Comparison of ENCODE assay signal across 17 mouse cellular contexts in genomic region chr8:122987255-122987654, GRCm38 (mm10). TPM values are rescaled to one million over a fixed set of nuclear protein-coding genes. Genes with fewer than 3 reads are reported as not detected.
DNase-seq lines count a peak whose midpoint lies in the region; ATAC-seq and TF ChIP-seq lines count a peak whose summit lies in the region.
"Had no signal": no experiment of that assay in that cellular context is flagged by ENCODE, and none has a peak within 500 bp of the region (broad histone marks: within the 10 kb centered on the region; RNA-seq: fewer than 3 reads in every experiment).

No protein-coding gene starts in this region.

- WGBS in midbrain, postnatal 0 days, result 50% methylated on average over 2 of the region's 2 CpGs
- 71% methylated on average over 2 of the region's 2 CpGs for WGBS in midbrain, embryonic 10.5 days
- 38% methylated on average over 2 of the region's 2 CpGs for WGBS in intestine, embryonic 16.5 days

- H3K9me3 ChIP-seq in midbrain, postnatal 0 days (ENCODE audit: low read length), result no peaks in the 10 kb centered on the region
- no peaks in the 10 kb centered on the region for H3K9me3 ChIP-seq in midbrain, embryonic 10.5 days (replicated peaks)
- H3K9me3 ChIP-seq in intestine, embryonic 16.5 days (ENCODE audit: control insufficient read depth, low read length), result no peaks in the 10 kb centered on the region
- H3K9me3 ChIP-seq: forebrain, embryonic 13.5 days; heart, embryonic 10.5 days; limb, embryonic 10.5 days had no signal

- H3K27me3 ChIP-seq in midbrain, postnatal 0 days (ENCODE audit: insufficient read depth, low read length), result no peaks in the 10 kb centered on the region
- no peaks in the 10 kb centered on the region for H3K27me3 ChIP-seq in midbrain, embryonic 10.5 days (ENCODE audit: low read depth, poor library complexity, severe bottlenecking)
- no peaks in the 10 kb centered on the region for H3K27me3 ChIP-seq in intestine, embryonic 16.5 days (replicated peaks; ENCODE audit: control insufficient read depth, insufficient read depth, low read length)
- H3K27me3 ChIP-seq: forebrain, embryonic 13.5 days had no signal

- no peaks in the 10 kb centered on the region for H3K36me3 ChIP-seq in midbrain, postnatal 0 days (ENCODE audit: insufficient read depth, low read length)
- no peaks in the 10 kb centered on the region for H3K36me3 ChIP-seq in midbrain, embryonic 10.5 days
- no peaks in the 10 kb centered on the region for H3K36me3 ChIP-seq in intestine, embryonic 16.5 days (ENCODE audit: control insufficient read depth, insufficient read depth, low read length)
- H3K36me3 ChIP-seq: heart, embryonic 10.5 days; limb, embryonic 10.5 days had no signal

- no peak overlapping the region; the same call in 1 of the 2 replicates for H3K27ac ChIP-seq in midbrain, postnatal 0 days (ENCODE audit: low read depth, low read length)
- H3K27ac ChIP-seq in midbrain, embryonic 10.5 days (replicated peaks), result no peak overlapping the region
- peak overlapping the region; percentile 52 for H3K27ac ChIP-seq in intestine, embryonic 16.5 days (ENCODE audit: low read length)
- H3K27ac ChIP-seq: forebrain, embryonic 13.5 days; heart, embryonic 10.5 days; kidney, postnatal 0 days; limb, embryonic 10.5 days; liver, embryonic 14.5 days had no signal

- H3K4me3 ChIP-seq in midbrain, postnatal 0 days (ENCODE audit: low read depth, low read length), result no peak overlapping the region
- no peak overlapping the region for H3K4me3 ChIP-seq in midbrain, embryonic 10.5 days
- no peak overlapping the region for H3K4me3 ChIP-seq in intestine, embryonic 16.5 days (ENCODE audit: low read length)
- H3K4me3 ChIP-seq: forebrain, embryonic 13.5 days; heart, embryonic 10.5 days; limb, embryonic 10.5 days; myocyte had no signal

- TF ChIP-seq CTCF in midbrain, postnatal 0 days (IDR thresholded peaks at IDR 0.05), result no peak

- no peak for ATAC-seq in midbrain, postnatal 0 days (ENCODE audit: low FRiP score)
- ATAC-seq in intestine, embryonic 16.5 days, result no peak
- ATAC-seq: forebrain, embryonic 13.5 days had no signal

- H3K9ac ChIP-seq in midbrain, postnatal 0 days (replicated peaks; ENCODE audit: low read length, poor library complexity, severe bottlenecking), result no peak overlapping the region
- no peak overlapping the region for H3K9ac ChIP-seq in intestine, embryonic 16.5 days (ENCODE audit: low read depth, low read length)
- H3K9ac ChIP-seq: forebrain, embryonic 13.5 days; liver, embryonic 14.5 days had no signal

- no peaks in the 10 kb centered on the region for H3K4me1 ChIP-seq in midbrain, postnatal 0 days (ENCODE audit: insufficient read depth, low read length)
- peaks cover 11% of the 10 kb centered on the region for H3K4me1 ChIP-seq in midbrain, embryonic 10.5 days
- peaks cover 51% of the 10 kb centered on the region for H3K4me1 ChIP-seq in intestine, embryonic 16.5 days (ENCODE audit: control insufficient read depth, insufficient read depth, low read length)

- H3K4me2 ChIP-seq in midbrain, postnatal 0 days (ENCODE audit: low read depth, low read length, poor library complexity, severe bottlenecking), result no peak overlapping the region
- no peak overlapping the region for H3K4me2 ChIP-seq in intestine, embryonic 16.5 days (ENCODE audit: low read depth, low read length)
- H3K4me2 ChIP-seq: forebrain, embryonic 13.5 days had no signal

- peak; percentile 12 for DNase-seq in heart, postnatal 4 days
- no peak for DNase-seq in heart, adult 9 months (ENCODE audit: low spot score in 2 of 2)
- peak; percentile 25 for DNase-seq in midbrain, postnatal 0 days (ENCODE audit: low spot score)
- no peak for DNase-seq in midbrain, embryonic 10.5 days (ENCODE audit: low spot score)
- DNase-seq in cerebellum, postnatal 36 days, result no peak
- DNase-seq in ovary, postnatal 10 days (ENCODE audit: low spot score), result no peak
- DNase-seq: adrenal gland, postnatal 14 days; cerebellum, adult 9-10 months; embryo, embryonic 11 days; right cerebral cortex, adult 18-20 months had no signal

RNA-seq across cellular contexts. Expression of gene Ankrd11, which starts 54.8 kb away (rescaled TPM):
- 10 to 100 TPM; 85.2 to 86.3 TPM for total RNA-seq in heart, postnatal 4 days (2021)
- 92.5 and 98.3 TPM in 2 replicates for total RNA-seq in midbrain, postnatal 0 days (2014; rRNA removed)
- 62.2 and 78.7 TPM in 2 replicates for polyA plus RNA-seq in midbrain, postnatal 0 days (2015; fragmentation: Nextera tagmentation; extraction: Ambion mirVana)
- 29.5 TPM in 2 replicates for polyA plus RNA-seq in midbrain, embryonic 10.5 days (2016; fragmentation: Nextera tagmentation; extraction: Ambion mirVana)
- 19.2 and 19.5 TPM in 2 replicates for polyA plus RNA-seq in intestine, embryonic 16.5 days (2015; fragmentation: Nextera tagmentation; extraction: Ambion mirVana)

Comparison
In these comparisons a context has a peak if more than half of its experiments do, and no peak if none do; other contexts are left out.
1. DNase-seq: peak in heart, postnatal 4 days (single experiment) and midbrain, postnatal 0 days (single experiment); none in heart, adult 9 months (0 of 2), midbrain, embryonic 10.5 days (single experiment), cerebellum, postnatal 36 days (0 of 2) and ovary, postnatal 10 days (single experiment).